Mouse (Mus musculus) kidney, postnatal 0 days (tissue): ENCODE measurements around the gene Itga1. TPM values are rescaled to one million over a fixed set of nuclear protein-coding genes. Genes with fewer than 3 reads are reported as not detected.

Source experiments
- ATAC-seq: fragments of 200-750 bp; cut with Nextera tagmentation; replicated peaks from 2 replicates; pipeline ENCODE4 v1.8.0; 2017; ENCODE audit warnings: low read depth, moderate number of reproducible peaks, moderate TSS enrichment, moderate library complexity; ENCODE audit not compliant: low FRiP score
- DNase-seq: peaks from one replicate; pipeline ENCODE4 v3.0.0-alpha.2; 2016; ENCODE audit warnings: low spot score
- H3K27ac ChIP-seq: fragments of 300-500 bp; sonication (generic); 2 replicates; pipeline ENCODE4 v1.5.1; 2014; ENCODE audit warnings: mild to moderate bottlenecking
- H3K27me3 ChIP-seq: fragments of 300-500 bp; sonication (generic); 2 replicates; pipeline ENCODE4 v1.6.1; 2014; ENCODE audit warnings: low read length, mixed read lengths; ENCODE audit not compliant: insufficient read depth
- H3K36me3 ChIP-seq: fragments of 300-500 bp; sonication (generic); 2 replicates; pipeline ENCODE4 v1.6.1; 2014; ENCODE audit warnings: low read length, mixed read lengths; ENCODE audit not compliant: insufficient read depth
- H3K4me1 ChIP-seq: fragments of 300-500 bp; sonication (generic); replicated peaks from 2 replicates; pipeline ENCODE4 v1.6.1; 2014; ENCODE audit warnings: antibody characterized with exemption, low read length, mixed read lengths; ENCODE audit not compliant: insufficient read depth
- H3K4me2 ChIP-seq: fragments of 300-500 bp; sonication (generic); 2 replicates; pipeline ENCODE4 v1.6.1; 2014; ENCODE audit warnings: mild to moderate bottlenecking, low read length, moderate library complexity, mixed read lengths
- H3K4me3 ChIP-seq: fragments of 300-500 bp; sonication (generic); replicated peaks from 2 replicates; pipeline ENCODE4 v1.5.1; 2014; ENCODE audit warnings: low read depth, low read length
- H3K9ac ChIP-seq: fragments of 300-500 bp; sonication (generic); 2 replicates; pipeline ENCODE4 v1.6.1; 2014; ENCODE audit warnings: low read depth, low read length
- H3K9me3 ChIP-seq: fragments of 300-500 bp; sonication (generic); replicated peaks from 2 replicates; pipeline ENCODE4 v1.6.1; 2016; ENCODE audit warnings: low read length, inconsistent platforms, mixed read lengths
- CTCF ChIP-seq: IDR thresholded peaks from 2 replicates; pipeline ENCODE4 v1.5.1; 2016; ENCODE audit warnings: antibody characterized with exemption, low read depth, mild to moderate bottlenecking, moderate library complexity
- WGBS: fragments of 180-500 bp; shearing (Covaris S2); extraction: QIAGEN DNeasy Blood & Tissue Kit; methylation state at CpG from one replicate; pipeline ENCODE4 v1.1.7; 2014; 5-methylcytosine and 5-hydroxymethylcytosine counted together
- polyA plus RNA-seq: library from polyadenylated mRNA; unstranded; fragments of >200 nt; fragmentation: Nextera tagmentation; extraction: Ambion mirVana; gene quantifications from 2 replicates; pipeline ENCODE4 v1.2.1, GENCODE M21; 2015

Gene Itga1
- polyA plus RNA-seq, 1 experiment from 2014 or later, result 27.1 TPM

DNA sequence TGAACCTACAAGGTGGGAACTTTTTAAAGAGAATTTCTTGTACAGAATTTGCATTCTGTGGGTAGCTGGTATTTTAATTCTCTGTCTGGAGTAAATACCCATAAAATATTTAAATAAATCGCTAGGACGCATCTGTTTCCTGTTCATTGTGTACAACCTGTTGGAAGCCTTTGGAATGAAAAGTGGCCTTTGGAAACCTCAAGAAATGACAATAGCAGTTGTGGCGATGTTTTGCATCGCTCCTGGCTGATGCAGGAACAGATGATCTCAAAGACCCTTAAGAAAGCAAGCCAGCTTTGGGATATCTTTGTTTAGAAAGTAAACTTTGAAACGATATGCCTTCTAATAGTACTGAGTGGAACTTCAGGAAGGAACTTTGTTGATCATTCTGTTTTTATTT, 17.0 kb upstream of the Itga1 start:
- no peaks in the 10 kb centered on the region for H3K9me3 ChIP-seq
- ATAC-seq, result no peak
- no peak overlapping the region for H3K27ac ChIP-seq
- H3K4me3 ChIP-seq, result no peak overlapping the region
- no peak overlapping the region for H3K4me2 ChIP-seq
- DNase-seq, result peak; percentile 34
- no peaks in the 10 kb centered on the region for H3K4me1 ChIP-seq
- no peak overlapping the region for H3K9ac ChIP-seq
- TF ChIP-seq CTCF, result no peak
- WGBS, result 63% methylated on average over 5 of the region's 5 CpGs
- H3K36me3 ChIP-seq, result no peaks in the 10 kb centered on the region
- no peaks in the 10 kb centered on the region for H3K27me3 ChIP-seq

DNA sequence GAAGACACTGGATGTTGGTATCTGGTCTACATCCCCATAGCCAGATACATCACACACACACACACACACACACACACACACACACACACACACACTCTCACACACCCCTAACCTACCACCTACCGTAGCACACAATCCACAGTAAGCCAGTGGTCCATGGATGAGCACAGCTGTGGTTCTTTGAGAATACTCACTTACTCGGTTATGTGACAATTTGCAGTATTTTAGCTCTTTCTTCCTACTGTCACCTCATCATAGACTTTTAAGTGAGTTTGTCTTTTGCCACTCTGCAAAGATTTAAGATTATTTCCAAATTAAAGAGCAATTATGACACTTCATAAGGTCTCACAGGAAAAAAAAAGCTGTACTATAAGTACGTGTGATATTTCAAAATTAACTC, 16.4 kb upstream of the Itga1 start:
- no peak for TF ChIP-seq CTCF
- DNase-seq (no peak), ATAC-seq (no peak)
- Histone ChIP-seq H3K9ac (no peak overlapping the region), H3K36me3 (no peaks in the 10 kb centered on the region), H3K4me3 (no peak overlapping the region), H3K4me2 (no peak overlapping the region), H3K4me1 (no peaks in the 10 kb centered on the region), H3K27ac (no peak overlapping the region), H3K27me3 (no peaks in the 10 kb centered on the region), H3K9me3 (no peaks in the 10 kb centered on the region)
- WGBS, result 89% methylated on average over 3 of the region's 3 CpGs

DNA sequence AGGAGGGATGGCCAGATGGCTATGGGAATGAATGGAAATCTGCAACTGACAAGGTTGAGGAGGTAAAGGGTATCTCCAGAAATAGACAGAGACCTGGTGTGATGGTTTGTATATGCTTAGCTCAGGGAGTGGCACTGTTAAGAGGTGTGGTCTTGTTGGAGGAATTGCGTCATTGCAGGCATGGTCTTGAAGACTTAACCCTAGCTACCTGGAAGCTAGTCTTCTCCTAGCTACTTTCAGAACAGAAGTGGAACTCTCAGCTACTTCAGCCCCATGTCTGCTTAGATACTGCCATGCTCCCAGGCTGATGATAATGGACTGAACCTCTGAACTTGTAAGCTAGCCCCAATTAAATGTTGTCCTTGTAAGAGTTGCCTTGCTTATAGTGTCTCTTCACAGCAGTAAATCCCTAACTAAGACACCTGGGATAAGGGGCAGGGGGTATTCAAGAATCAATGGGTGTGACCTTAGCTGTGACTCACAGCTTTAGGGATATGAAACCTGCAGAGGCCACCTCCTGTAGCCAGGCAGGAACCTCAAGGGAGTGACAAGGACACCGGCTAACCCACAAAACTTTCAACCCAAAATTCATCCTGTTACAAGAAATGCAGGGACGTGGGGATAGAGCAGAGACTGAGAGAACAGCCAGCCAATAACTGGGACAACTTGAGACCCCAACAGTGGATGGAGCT, 15.3 kb upstream of the Itga1 start:
- H3K9me3 ChIP-seq, result no peaks in the 10 kb centered on the region
- no peak overlapping the region for H3K4me2 ChIP-seq
- WGBS, result 89% methylated on average over 3 of the region's 3 CpGs
- H3K4me3 ChIP-seq, result no peak overlapping the region
- H3K4me1 ChIP-seq, result no peaks in the 10 kb centered on the region
- H3K27me3 ChIP-seq, result no peaks in the 10 kb centered on the region
- H3K9ac ChIP-seq, result no peak overlapping the region
- H3K27ac ChIP-seq, result no peak overlapping the region
- no peak for DNase-seq
- no peak for TF ChIP-seq CTCF
- no peaks in the 10 kb centered on the region for H3K36me3 ChIP-seq
- no peak for ATAC-seq

DNA sequence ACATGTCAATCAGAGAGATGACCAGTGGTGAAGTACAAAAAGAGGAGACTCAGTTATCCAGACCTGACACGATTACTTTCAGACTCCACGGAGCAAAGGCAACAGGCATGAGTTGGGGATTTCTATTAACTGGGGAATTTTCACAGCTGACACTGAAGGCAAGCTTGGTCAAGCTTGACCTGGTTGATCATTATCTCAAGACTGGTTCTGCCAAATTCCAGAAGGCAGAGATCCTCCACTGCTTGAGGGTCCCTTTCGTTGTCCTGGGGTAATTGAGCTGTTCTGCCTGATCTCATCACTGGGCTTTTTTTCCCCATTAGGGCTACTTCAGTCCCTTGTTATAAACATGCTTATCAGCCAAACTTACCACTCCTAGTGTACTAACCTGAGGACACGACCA, 7.9 kb upstream of the Itga1 start:
- Histone ChIP-seq H3K4me2 (no peak overlapping the region), H3K9me3 (no peaks in the 10 kb centered on the region), H3K9ac (no peak overlapping the region), H3K27ac (peak overlapping the region; percentile 31), H3K4me1 (no peaks in the 10 kb centered on the region), H3K4me3 (no peak overlapping the region), H3K27me3 (no peaks in the 10 kb centered on the region), H3K36me3 (no peaks in the 10 kb centered on the region)
- ATAC-seq (peak; percentile 89), DNase-seq (no peak)
- 42% methylated on average over 4 of the region's 4 CpGs for WGBS
- TF ChIP-seq CTCF, result no peak

DNA sequence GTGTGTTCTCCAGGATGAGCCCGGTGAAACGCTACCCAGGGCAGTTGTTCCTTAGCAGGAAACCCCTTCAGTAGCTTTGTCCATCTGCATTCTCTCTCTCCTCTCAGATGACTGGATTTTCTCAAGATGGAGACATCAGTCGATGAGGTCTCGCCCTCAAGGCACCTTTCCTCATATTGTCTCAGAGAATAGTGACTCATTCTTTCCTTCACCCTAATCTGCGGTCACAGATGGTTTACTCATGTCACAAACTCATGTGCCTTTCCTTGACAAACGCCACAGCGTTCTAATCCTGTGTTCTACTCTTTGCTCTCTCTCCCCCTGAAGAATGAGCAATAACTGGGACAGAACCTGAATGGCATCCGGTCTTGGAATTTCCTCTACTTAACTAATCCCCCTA, 5.7 kb upstream of the Itga1 start:
- no peak for TF ChIP-seq CTCF
- Histone ChIP-seq H3K27me3 (no peaks in the 10 kb centered on the region), H3K4me3 (no peak overlapping the region), H3K9ac (no peak overlapping the region), H3K9me3 (no peaks in the 10 kb centered on the region), H3K4me1 (no peaks in the 10 kb centered on the region), H3K36me3 (no peaks in the 10 kb centered on the region), H3K4me2 (no peak overlapping the region), H3K27ac (no peak overlapping the region)
- DNase-seq (no peak), ATAC-seq (no peak)
- 83% methylated on average over 8 of the region's 8 CpGs for WGBS

DNA sequence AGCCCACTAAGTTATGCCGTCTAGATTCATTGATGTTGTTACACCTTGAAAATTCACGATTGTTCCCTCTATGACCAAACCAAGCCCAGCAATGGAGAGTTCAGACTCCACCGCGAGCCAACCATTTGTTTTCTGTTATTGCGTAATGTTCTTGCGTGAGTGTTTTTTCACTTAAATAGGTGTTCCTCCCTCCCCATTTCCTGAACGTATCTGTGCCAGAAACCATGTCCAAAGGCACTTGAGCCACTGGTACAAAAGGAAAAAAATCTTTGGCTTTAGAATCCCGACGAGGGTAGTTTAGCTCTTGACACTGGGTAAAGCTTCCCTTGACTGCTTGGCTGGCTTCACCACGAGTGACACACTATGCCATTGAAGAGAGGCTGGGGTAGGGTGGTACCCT, 4.4 kb upstream of the Itga1 start:
- TF ChIP-seq CTCF, result no peak
- ATAC-seq, result no peak
- no peaks in the 10 kb centered on the region for H3K27me3 ChIP-seq

DNA sequence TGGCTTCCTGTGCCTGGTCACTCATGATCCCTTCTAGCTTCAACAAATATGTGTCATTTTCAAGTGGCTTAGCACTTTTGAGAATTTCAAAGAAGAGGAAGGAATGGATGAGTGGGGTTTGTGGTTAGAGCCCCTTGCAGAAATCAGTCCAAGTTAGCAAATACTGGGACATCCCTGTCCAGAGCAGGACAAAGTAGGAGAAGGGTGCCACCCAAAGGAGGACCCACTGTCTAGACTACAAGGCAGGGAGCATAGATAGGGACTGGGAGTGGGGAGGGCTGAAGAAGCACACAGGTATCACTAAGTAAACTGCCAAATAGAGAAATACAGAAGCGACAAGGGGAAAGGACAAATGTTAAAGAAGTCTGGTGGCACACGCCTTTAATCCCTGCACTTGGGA, 990 bp upstream of the Itga1 start:
- no peak for ATAC-seq
- no peak for DNase-seq
- H3K4me1 ChIP-seq, result no peaks in the 10 kb centered on the region
- H3K27me3 ChIP-seq, result no peaks in the 10 kb centered on the region
- peak overlapping the region; percentile 23 for H3K4me2 ChIP-seq
- no peak overlapping the region for H3K27ac ChIP-seq
- WGBS, result 100% methylated on average over 2 of the region's 2 CpGs
- no peaks in the 10 kb centered on the region for H3K9me3 ChIP-seq
- no peak overlapping the region for H3K9ac ChIP-seq
- no peak overlapping the region for H3K4me3 ChIP-seq
- no peaks in the 10 kb centered on the region for H3K36me3 ChIP-seq
- no peak for TF ChIP-seq CTCF

More for the DNA sequence above, 4.4 kb upstream of the Itga1 start:
- Histone ChIP-seq H3K9ac (no peak overlapping the region), H3K4me3 (no peak overlapping the region), H3K4me1 (no peaks in the 10 kb centered on the region), H3K9me3 (no peaks in the 10 kb centered on the region), H3K27ac (no peak overlapping the region), H3K4me2 (no peak overlapping the region), H3K36me3 (no peaks in the 10 kb centered on the region)
- no peak for DNase-seq
- WGBS, result 84% methylated on average over 10 of the region's 10 CpGs
